Mouse (Mus musculus) MEL (cell line): ENCODE measurements at regions not wholly inside any gene's neighbourhood (a gene's known extent, or its start where the extent isn't known, plus 50 kb on each side); places are given as distances from the start of the nearest gene placed in this dataset.
A peak's percentile ranks its signal among the peaks of the same experiment; 100 is the strongest.
"Not testable (repeated sequence)": the region's sequence is repeated elsewhere in the genome, so short reads cannot be mapped to it uniquely, and the experiment has no call there.

ENCODE experiments used
- DNase-seq: peaks from one replicate; pipeline ENCODE4 v3.0.0; 2011; ENCODE audit warnings: low read depth, low spot score
- H3K27ac ChIP-seq: 2 replicates; pipeline ENCODE4 v1.5.1; 2012; ENCODE audit warnings: low read depth, mild to moderate bottlenecking, control low read depth, low read length, moderate library complexity; ENCODE audit not compliant: control insufficient read depth
- H3K27me3 ChIP-seq, 2 experiments: fragments of 150-350 bp in 1 of 2; sonication (generic) in 1 of 2; 2 replicates each; pipeline ENCODE4 v1.6.1; 2012; ENCODE audit warnings: low read length in 2 of 2, mild to moderate bottlenecking in 2 of 2, improper control_type of control experiment in 1 of 2, moderate library complexity in 1 of 2; ENCODE audit not compliant: insufficient read depth in 2 of 2, control insufficient read depth in 1 of 2
- H3K36me3 ChIP-seq, 2 experiments: 2 replicates each; pipeline ENCODE4 v1.6.1; 2012 to 2014; ENCODE audit warnings: low read length in 2 of 2, improper control_type of control experiment in 1 of 2, inconsistent platforms in 1 of 2, mild to moderate bottlenecking in 1 of 2; ENCODE audit not compliant: insufficient read depth in 2 of 2, control insufficient read depth in 1 of 2
- H3K4me1 ChIP-seq, 2 experiments: fragments of 150-350 bp in 1 of 2; sonication (generic) in 1 of 2; 2 replicates each; pipeline ENCODE4 v1.6.1; 2012; ENCODE audit warnings: low read length in 2 of 2, improper control_type of control experiment in 1 of 2, mild to moderate bottlenecking in 1 of 2; ENCODE audit not compliant: insufficient read depth in 2 of 2, control insufficient read depth in 1 of 2
- H3K4me3 ChIP-seq, 2 experiments: fragments of 150-350 bp in 1 of 2; sonication (generic) in 1 of 2; 2 replicates each; pipeline ENCODE4 v1.5.1; 2012; ENCODE audit warnings: low read depth in 2 of 2, low read length in 2 of 2, mild to moderate bottlenecking in 2 of 2, moderate library complexity in 2 of 2, control low read depth in 1 of 2, improper control_type of control experiment in 1 of 2; ENCODE audit not compliant: control insufficient read depth in 1 of 2, insufficient read depth in 1 of 2
- H3K79me2 ChIP-seq: 2 replicates; pipeline ENCODE4 v1.6.1; 2012; ENCODE audit warnings: mild to moderate bottlenecking, low read length, moderate library complexity; ENCODE audit not compliant: control insufficient read depth, poor library complexity, insufficient read depth
- H3K9ac ChIP-seq: 2 replicates; pipeline ENCODE4 v1.6.1; 2012; ENCODE audit warnings: low read depth, mild to moderate bottlenecking, control low read depth, low read length, moderate library complexity; ENCODE audit not compliant: control insufficient read depth, poor library complexity, severe bottlenecking
- H3K9me3 ChIP-seq: fragments of 150-350 bp; sonication (generic); replicated peaks from 2 replicates; pipeline ENCODE4 v1.6.1; 2012; ENCODE audit warnings: mild to moderate bottlenecking, low read length, improper control_type of control experiment, moderate library complexity; ENCODE audit not compliant: insufficient read depth
- CTCF ChIP-seq, 3 experiments: IDR thresholded peaks in 2 of 3; conservative IDR thresholded peaks in 1 of 3; 2 replicates each; pipeline ENCODE4 v1.5.1; 2011 to 2012; ENCODE audit warnings: low read length in 3 of 3, low read depth in 2 of 3, mild to moderate bottlenecking in 2 of 3, improper control_type of control experiment in 1 of 3, inconsistent platforms in 1 of 3, mixed read lengths in 1 of 3, moderate library complexity in 1 of 3; ENCODE audit not compliant: control insufficient read depth in 1 of 3, insufficient read depth in 1 of 3, poor library complexity in 1 of 3, severe bottlenecking in 1 of 3

GRCm38 (mm10) chr10:86610027-86610426 lies 95.3 kb downstream of the Hsp90b1 start:
- H3K4me3 ChIP-seq, H3K4me1 ChIP-seq, H3K79me2 ChIP-seq, H3K9me3 ChIP-seq, H3K27ac ChIP-seq, H3K36me3 ChIP-seq, H3K27me3 ChIP-seq, DNase-seq, H3K9ac ChIP-seq: not testable (repeated sequence)
- peak in 1 of 3 experiments; percentile 3; a peak in 1 of 6 replicates for TF ChIP-seq CTCF (IDR thresholded peaks at IDR 0.05 in 2 of 3, conservative IDR thresholded peaks at IDR 0.05 in 1 of 3; ENCODE audit: control insufficient read depth in 1 of 3, insufficient read depth in 1 of 3, low read depth in 2 of 3, low read length in 3 of 3, poor library complexity in 1 of 3, severe bottlenecking in 1 of 3)

GRCm38 (mm10) chr10:86600843-86601242 lies 102.1 kb upstream of the Syn3 start:
- not testable (repeated sequence) for H3K27ac ChIP-seq, H3K4me1 ChIP-seq, H3K36me3 ChIP-seq, DNase-seq, H3K79me2 ChIP-seq, H3K9me3 ChIP-seq, H3K27me3 ChIP-seq, H3K4me3 ChIP-seq, H3K9ac ChIP-seq

- not testable (repeated sequence) for H3K4me3 ChIP-seq, H3K9ac ChIP-seq, H3K27ac ChIP-seq, H3K9me3 ChIP-seq, H3K27me3 ChIP-seq, H3K4me1 ChIP-seq, H3K79me2 ChIP-seq, DNase-seq, H3K36me3 ChIP-seq
These were observed 101.3 kb upstream of the Syn3 start for GRCm38 (mm10) chr10:86599991-86600390.

DNA sequence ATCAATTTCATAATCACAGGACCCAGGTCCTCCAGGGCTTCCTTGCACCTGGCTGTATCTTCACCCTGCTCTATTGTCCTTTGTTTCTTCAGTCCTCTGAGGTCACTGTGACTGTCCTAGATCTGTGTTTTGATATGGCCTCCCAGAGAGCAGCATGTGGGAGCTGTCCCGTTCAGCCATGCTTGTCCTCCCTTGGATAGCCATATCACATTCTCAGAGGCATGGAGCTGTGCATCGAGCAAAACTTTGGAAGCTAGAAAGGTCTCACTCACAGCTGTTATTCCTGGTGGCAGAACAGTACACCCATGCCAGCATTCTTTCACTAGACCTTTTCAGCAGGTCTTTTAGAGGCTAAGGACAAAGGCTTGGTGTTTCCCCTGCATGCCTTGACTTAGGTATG lies 91.5 kb upstream of the Syn3 start:
- not testable (repeated sequence) for H3K9ac ChIP-seq, H3K4me1 ChIP-seq, H3K27ac ChIP-seq, H3K4me3 ChIP-seq, DNase-seq, H3K79me2 ChIP-seq, H3K36me3 ChIP-seq, H3K9me3 ChIP-seq, H3K27me3 ChIP-seq

- not testable (repeated sequence) for H3K9ac ChIP-seq, H3K4me3 ChIP-seq, H3K9me3 ChIP-seq, H3K4me1 ChIP-seq, H3K36me3 ChIP-seq, H3K79me2 ChIP-seq, H3K27me3 ChIP-seq, DNase-seq, H3K27ac ChIP-seq
These were observed 68.2 kb upstream of the Syn3 start for GRCm38 (mm10) chr10:86566875-86567274.
